Mouse (Mus musculus) myocyte (in vitro differentiated cells): Measurements from ENCODE around the gene Ctxn1.

Source experiments
- MAX ChIP-seq: IDR thresholded peaks from one replicate; pipeline ENCODE4 v1.6.1; 2011; ENCODE audit warnings: low read depth, mild to moderate bottlenecking, control low read depth
- POLR2A ChIP-seq: IDR thresholded peaks from one replicate; pipeline ENCODE4 v1.6.1; 2011; ENCODE audit warnings: low read depth, mild to moderate bottlenecking, control low read depth, moderate library complexity; ENCODE audit not compliant: insufficient read length
- POLR2AphosphoS2 ChIP-seq: IDR thresholded peaks from one replicate; pipeline ENCODE4 v1.6.1; 2011; ENCODE audit warnings: low read depth, control low read depth; ENCODE audit not compliant: insufficient read length
- TCF12 ChIP-seq: IDR thresholded peaks from one replicate; pipeline ENCODE4 v1.6.1; 2011; ENCODE audit warnings: mild to moderate bottlenecking, control low read depth; ENCODE audit not compliant: poor library complexity, insufficient read depth, severe bottlenecking

DNA sequence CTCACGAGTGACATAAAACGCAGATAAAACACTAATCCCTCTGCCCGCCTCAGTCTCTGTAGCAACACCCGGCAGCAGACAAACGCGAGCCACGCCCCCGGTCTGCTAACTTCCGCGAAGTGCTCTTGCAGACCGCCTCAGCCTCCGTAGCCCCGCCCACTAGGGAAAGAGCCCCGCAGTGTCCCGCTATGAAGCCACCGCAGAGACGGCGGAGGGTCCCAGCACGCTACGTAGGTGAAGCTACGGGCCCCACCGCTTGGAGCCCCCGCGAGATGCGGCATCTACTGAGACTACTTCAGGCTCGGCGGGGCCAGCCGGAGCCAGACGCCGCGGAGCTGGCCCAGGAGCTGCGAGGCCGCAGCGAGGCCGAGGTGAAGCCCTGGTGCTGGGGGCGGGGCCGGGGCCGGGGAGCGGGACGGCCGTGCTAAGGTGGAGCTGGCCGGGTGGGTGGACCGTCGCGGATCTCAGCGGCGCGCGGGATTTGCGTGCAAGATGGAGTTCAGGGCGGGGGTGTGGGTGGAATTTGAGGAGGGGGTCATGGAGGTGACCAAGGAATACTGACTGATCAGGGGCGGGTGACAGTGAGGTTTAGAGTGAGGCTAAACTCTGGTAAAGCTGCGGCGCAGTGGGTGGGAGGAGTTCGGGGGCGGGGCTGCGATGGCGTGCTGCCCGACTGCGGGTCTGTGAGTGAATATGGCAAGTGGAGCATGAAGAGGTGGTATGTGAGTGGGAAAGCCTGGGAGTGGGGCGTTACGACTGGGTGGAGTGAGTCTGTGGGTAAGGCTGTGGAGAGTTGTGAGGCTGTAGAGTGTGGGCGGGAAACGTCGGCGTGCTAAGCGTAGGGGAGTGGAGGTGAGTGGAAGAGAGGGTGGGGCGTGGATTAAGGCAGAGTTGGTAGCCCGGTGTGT is 5.9 kb downstream of the Ctxn1 start, which contains the start of gene Snapc2:
- TF ChIP-seq POLR2AphosphoS2 (peak; percentile 61), MAX (no peak), POLR2A (no peak), TCF12 (no peak)
